Mouse (Mus musculus): ENCODE results near the gene Hdgfl1.

Hdgfl1 gene

DNA sequence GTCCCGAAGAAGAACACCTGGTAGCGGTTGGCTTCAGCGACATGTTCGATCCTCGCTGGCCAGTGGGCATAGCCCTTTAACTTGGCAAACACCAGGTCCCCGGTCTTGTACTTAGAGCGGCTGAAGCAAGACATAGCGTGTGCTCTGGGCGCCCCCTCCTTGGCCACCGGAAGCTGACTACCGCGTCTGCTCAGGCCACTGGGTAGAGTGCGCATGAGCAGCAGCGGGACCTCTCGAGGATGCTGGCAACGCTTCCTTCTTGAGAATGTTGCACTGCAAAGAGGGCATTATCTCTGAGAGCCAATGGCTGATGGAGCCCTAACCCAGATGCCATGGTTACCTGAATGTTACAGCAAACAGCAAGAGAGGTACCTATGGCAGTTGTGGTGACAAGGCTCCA lies at the start of gene Hdgfl1:
TSS of gene Hdgfl1 (minus strand) at position 211 of the 400 bp plus-strand sequence.
- DNase-seq (ENCODE audit: low spot score in 2 of 2): no peak

DNA sequence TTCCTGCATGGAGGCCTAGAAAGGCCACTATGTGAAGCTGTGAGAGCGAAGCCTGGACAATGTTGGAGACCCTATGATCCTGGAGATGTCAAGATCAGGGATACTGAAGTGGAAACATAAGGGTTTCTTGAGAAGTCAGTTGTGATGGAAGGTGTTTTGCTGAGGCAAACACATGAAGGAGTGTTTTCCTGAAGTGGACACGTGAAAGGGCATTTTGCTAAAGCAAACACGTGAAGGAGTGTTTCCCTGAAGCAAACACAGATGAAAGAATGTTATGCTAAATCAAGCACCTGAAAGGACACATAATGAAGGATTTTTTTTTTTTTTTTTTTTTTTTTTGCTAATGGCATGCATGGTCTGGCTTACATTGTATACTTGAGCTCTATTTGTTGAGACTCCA lies 25.5 kb upstream of the Hdgfl1 start:
- no peak for DNase-seq (ENCODE audit: low spot score in 2 of 2)

DNA sequence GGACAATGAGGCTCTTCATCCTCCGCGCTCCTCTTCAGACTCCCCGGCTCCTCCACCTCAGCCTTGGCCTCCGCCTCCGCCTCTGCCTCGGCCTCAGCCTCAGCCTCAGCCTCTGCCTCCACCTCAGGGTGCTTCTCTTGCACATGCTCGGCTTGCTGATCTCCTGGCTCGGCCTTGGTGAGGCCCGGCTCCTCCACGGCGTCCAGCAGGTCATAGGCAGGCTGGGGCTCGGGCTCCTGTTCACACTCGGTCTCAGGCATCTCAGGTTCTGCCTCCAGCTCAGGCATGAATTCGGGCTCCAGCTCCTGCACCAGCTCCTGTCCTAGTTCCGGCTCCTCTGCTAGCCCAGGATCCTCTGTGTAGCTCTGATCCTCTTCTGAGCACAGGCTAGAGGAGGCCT lies 541 bp downstream of the Hdgfl1 start:
- no peak for DNase-seq (ENCODE audit: low spot score in 2 of 2)

DNA sequence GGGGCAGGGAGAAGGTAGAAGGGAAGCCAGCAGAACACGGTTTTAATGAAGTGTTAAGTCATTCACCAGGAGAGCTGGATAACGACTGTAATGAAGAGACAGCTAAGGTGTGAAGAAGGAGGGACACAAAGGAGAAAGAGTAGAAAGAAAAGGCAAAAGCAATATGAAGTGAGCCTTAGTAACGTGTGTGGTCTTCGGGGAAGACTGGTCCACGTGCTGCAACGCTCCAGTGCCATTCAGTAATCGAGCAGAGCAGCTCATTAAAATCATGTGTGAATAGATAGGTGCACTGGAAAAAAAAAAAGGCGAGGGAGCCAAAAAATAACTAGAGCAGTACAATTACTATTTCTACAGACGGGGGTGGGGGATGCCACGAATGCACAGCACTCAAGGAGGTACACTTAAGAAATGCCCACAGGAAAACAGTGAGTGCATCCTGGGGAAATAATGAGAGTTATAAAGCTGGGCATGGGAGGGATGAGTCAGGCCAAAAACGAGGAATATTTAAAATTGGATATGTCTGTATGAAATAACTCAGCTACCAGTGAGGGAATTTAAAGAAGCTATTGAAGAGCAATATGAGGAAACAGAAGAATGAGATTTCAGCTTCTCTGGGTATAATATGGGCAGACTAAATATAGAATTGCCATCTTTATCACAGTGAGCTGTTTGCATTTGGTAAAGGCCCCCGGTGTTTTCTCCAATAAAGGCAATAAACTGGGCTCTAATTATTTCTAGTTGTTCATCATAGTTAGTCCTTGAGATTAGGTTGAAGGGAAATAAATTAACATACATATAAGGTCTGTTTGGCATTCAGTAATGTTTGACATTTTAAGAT lies 7.8 kb downstream of the Hdgfl1 start:
- DNase-seq (ENCODE audit: low spot score in 2 of 2): no peak

DNA sequence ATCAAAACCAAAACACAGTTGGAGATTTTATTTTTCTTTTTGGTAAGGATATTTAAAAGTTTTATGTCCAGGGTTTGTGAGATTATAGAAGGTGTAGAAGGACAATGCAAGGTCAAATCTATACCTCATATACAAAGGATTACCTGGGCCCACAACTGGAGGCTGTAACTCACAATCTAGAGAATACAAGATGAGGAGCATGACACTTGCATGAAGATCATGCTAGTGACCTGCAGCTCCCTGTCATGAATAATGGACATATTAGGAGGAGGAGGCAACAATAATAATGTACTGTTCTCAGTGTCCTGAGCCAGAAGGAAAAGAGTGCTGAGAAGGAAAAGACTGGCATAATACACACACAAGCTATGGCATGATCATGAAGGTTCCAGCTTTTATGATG lies 17.1 kb downstream of the Hdgfl1 start:
- DNase-seq (ENCODE audit: low spot score in 2 of 2): no peak

DNA sequence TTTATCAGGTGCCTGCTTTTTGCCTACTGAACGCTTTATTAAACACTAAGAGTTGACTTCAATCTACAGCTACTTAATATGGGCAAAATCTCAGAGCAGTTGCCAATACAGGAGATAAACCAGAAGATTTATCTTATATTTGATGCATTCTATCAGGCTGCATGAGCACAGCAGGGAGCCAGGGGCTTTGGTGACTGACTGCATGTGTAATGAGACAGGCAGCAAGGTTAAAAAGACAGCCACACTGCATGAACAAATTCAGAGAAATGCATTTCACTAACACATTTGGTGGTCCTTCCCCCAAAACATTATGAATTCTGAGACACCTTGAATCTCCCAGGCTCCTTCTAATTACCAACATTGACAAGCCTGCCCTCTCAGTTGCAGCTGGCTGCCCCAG lies 17.6 kb downstream of the Hdgfl1 start:
- no peak for DNase-seq (ENCODE audit: low spot score in 2 of 2)

DNA sequence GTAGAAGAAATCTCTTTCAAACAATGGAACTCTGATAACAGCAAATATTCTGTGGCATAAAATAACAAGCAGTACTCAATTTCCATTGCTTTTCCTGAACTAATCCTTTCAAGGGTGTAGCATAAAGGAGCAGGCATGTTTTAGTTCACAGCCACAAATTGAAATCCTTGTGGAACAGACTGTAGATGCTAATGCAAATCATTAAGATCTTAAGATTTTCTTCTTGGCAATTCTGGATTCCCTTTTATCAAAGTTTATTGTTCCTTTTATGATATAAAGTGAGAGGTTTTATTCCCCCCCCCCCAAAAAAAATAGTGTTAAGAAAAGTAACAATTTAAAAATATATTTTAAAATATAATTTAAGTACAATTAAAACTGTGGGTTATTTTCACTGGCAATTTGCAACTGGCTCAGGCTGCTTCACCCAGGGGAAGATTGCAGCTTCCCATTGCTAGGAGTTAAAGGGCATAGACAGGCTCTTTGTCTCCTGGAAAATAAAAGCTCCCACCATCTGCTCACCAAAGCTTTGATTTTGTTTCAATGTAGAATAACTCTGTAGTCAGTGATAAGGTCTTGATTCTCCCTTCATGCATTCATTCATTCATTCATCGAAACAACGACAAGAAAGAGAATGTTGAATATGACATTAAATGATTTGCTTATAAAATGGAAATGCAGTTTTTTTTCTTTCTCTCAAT lies 24.1 kb downstream of the Hdgfl1 start:
- no peak for DNase-seq (ENCODE audit: low spot score in 2 of 2)

DNA sequence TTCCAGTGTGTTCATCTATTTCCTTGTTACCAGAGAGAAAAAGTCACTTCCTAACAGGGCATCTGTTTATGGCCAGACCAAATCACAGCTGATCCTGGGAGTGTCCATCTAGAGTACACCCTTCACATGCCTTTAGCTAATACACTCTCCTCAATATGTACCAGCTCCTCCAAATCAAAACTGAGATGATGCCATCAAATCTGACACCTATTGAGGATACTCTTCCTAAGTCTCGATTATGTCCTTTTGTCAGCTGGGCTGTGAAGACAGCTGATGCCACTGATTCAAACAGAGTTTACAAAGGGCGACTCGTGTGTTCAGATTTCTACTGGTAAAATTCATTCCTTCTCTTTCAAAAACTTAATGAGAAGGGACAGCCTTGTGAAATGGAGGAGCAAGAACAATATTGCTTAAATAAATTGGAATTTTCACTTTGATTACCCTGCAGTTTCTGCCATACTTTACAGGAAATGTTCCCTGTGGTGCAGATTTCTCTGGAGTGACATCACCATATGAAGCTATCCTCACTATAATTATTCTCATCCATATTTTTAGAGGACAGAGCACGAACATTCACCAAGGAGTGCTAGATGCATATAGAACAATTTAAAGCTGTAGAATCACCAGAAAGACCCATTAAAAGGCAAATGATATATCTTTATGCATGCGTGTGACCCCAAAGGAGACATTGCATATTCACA lies 24.8 kb downstream of the Hdgfl1 start:
- DNase-seq (ENCODE audit: low spot score in 2 of 2): no peak

DNA sequence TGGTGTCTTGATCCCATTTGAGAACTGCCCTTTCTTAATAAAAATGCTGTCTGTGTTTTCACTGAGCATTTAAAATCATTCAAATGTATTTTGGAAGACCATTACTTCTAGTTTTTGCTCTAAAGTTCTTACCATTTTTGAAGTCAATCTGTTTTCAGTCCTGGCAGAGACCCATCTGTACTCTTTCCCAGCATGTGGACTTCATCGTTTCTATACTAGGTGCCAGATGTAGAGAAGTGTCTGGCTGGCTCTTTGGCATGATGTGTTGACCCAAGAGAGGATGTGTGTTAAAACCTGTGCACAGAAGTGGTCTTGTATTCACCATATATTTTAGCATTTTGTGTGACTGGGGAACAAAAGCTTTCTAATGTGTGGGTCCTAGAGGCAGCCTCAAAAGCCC lies 25.9 kb downstream of the Hdgfl1 start:
- no peak for DNase-seq (ENCODE audit: low spot score in 2 of 2)

DNA sequence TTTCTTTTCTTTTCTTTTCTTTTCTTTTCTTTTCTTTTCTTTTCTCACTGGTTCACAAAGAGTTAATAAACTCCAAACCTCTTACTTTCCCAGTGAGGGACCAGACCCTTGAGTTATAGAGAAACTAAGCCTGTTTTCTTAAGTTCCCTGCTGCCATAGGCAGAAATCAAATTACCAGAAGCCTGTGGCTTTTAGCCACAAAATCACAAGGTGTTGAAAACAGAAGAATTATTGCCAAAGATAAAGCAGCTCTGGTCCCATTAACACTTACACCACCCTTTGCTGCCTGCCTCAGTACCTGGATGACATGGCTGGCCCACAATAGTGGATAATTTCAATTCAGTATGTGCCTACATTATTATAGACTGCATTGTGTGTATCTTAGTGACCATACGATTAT lies 35.0 kb downstream of the Hdgfl1 start:
- DNase-seq (ENCODE audit: low spot score in 2 of 2): no peak

DNA sequence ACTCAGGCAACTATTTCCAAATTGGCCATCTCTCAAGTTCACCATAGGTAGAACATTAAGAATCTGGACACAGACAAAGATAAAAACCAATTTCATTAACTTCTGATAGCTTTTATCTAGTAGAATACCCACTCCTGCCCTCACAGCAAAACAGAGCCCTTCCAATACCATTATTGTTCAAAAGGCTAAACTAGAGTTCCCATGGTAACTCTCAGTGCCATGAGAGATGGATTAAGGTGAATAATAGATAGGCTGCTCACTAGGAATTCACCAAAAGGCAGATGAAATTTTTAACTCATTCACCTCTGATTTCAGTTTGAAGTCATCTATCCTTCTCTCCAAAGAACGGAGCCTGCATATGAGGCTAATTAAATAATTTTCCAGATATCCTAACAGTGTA lies 45.7 kb downstream of the Hdgfl1 start:
- DNase-seq (ENCODE audit: low spot score in 2 of 2): no peak

DNA sequence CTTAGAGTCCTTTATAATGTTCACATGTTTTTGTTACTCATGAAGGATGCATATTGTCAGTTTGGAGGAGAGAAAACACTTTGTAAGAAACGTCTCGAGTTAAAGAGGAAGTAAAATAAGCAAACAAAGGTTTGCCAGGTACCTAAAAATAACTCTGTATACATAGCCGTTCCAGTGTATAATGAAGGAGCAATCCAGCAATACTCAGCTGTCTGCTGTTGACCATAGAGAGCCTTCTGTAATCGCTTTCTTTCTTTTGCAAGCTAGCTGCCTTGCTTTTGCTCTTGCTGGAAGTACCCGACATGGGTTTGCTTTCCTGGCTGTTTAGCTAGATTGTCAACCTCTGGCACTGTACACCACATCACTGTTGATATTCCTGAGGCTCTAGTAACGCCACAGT lies 48.6 kb downstream of the Hdgfl1 start:
- DNase-seq (ENCODE audit: low spot score in 2 of 2): no peak

DNA sequence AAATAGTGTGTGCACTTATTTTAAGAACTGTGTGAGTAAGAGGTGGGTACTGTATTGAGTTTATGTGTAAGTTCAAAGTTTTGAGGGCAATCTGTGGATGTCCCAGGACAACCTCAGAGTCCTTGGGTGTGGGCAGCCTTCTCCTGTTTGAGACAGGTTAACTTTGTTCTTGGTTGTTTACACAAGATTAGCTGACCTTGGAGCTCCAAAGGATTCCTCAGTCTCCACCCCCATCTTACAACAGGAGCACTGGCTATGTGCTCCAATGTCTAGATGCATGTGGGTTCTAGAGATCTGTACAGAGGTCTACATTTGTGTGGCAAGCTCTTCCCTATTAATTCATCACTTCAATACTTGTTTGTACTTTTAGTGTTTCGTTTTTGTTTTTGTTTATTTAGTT lies 49.0 kb downstream of the Hdgfl1 start:
- DNase-seq (ENCODE audit: low spot score in 2 of 2): no peak

DNA sequence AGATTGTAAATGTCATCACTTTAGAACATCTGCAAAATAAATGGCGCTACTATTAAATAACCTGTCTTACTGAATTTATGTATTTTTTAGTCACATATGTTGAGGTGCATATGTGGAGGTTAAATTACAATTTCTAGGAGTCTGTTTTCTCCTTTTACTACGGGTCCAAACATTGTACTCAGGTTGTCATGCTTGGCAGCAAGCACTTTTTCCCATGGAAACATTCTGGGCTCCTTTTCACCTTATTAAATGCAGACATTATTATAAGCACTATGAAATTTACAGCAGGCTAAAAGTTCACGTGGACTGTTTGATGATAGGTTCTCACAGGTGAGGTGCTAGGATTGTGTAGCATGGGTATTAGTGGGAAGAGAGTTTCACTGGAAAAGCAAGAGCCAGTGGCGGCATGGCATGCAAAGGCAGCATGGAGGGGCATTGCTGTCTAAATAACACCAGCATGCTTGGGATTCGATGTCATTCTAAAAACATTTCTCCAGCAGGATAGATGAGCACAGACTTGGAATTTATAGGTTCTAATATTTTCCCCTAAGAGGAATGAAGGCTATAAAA lies 50.7 kb downstream of the Hdgfl1 start:
- no peak for DNase-seq (ENCODE audit: low spot score in 2 of 2)
